Mouse (Mus musculus) left cerebral cortex, adult 2 months (tissue): ENCODE measurements around the gene Abraxas1. TPM values are rescaled to one million over a fixed set of nuclear protein-coding genes. Genes with fewer than 3 reads are reported as not detected.

Experiments
- DNase-seq, 2 experiments: peaks; one replicate each; pipeline ENCODE4 v3.0.0; 2021 to 2022; ENCODE audit warnings: low spot score in 2 of 2, mixed read lengths in 1 of 2; ENCODE audit errors: extremely low spot score in 1 of 2
- H3K27ac ChIP-seq: fragments of 200-600 bp; 2 replicates; pipeline ENCODE4 v1.8.1; 2022
- H3K4me3 ChIP-seq: fragments of 200-600 bp; 2 replicates; pipeline ENCODE4 v1.8.1; 2022
- CTCF ChIP-seq: fragments of 200-600 bp; IDR thresholded peaks from 2 replicates; pipeline ENCODE4 v1.8.1; 2022; ENCODE audit warnings: antibody characterized with exemption, mild to moderate bottlenecking, moderate library complexity
- intact Hi-C: fragments of 180-260 bp; cut with DNase I; formaldehyde crosslinking; loops from one replicate; pipeline ENCODE4 v1.15.1; 2025
- total RNA-seq, 2 experiments: library from RNA; stranded (reverse); gene quantifications; 2 replicates each; pipeline ENCODE4 v1.2.3; 2021

Abraxas1 gene
- total RNA-seq, 2 experiments from 2014 or later, result 6.5 to 9.2 TPM

GRCm38 (mm10) chr5:100761736-100762135, 59.0 kb downstream of the Abraxas1 start:
- intact Hi-C loops, result no loop called here
- no peak for DNase-seq
- H3K4me3 ChIP-seq, result no peak overlapping the region

GRCm38 (mm10) chr5:100760049-100760663, 60.6 kb downstream of the Abraxas1 start:
- no peak for DNase-seq
- Histone ChIP-seq H3K4me3 (no peak overlapping the region), H3K27ac (no peak overlapping the region)
- intact Hi-C loops, result no loop called here
- no peak for TF ChIP-seq CTCF

More at GRCm38 (mm10) chr5:100761736-100762135, 59.0 kb downstream of the Abraxas1 start:
- no peak overlapping the region for H3K27ac ChIP-seq
- no peak for TF ChIP-seq CTCF

GRCm38 (mm10) chr5:100758121-100758520, 62.6 kb downstream of the Abraxas1 start:
- intact Hi-C loops, result no loop called here
- Histone ChIP-seq H3K4me3 (no peak overlapping the region), H3K27ac (no peak overlapping the region)
- TF ChIP-seq CTCF, result no peak
- DNase-seq, result no peak

Other genes starting within 250 kb of the Abraxas1 start
- not detected for gene Plac8, start 248.7 kb downstream of the Abraxas1 start, total RNA-seq
- 10 to 100 TPM; 76.4 to 77.0 TPM for gene Coq2, start 145.8 kb downstream of the Abraxas1 start, total RNA-seq
- gene Hpse, start 101.2 kb downstream of the Abraxas1 start, total RNA-seq, result 1 to 10 TPM; 1.9 to 2.4 TPM
- 10 to 100 TPM; 18.4 to 22.1 TPM for gene Helq, start 22.4 kb downstream of the Abraxas1 start, total RNA-seq
- gene Mrps18c, start 22.3 kb downstream of the Abraxas1 start, total RNA-seq, result 10 to 100 TPM; 52.0 to 57.7 TPM
- gene Gpat3, start 24.7 kb upstream of the Abraxas1 start, total RNA-seq, result 1 to 10 TPM; 3.9 to 5.0 TPM